Mouse (Mus musculus): ENCODE results near the gene Olfr821. TPM values are rescaled to one million over a fixed set of nuclear protein-coding genes. Genes with fewer than 3 reads are reported as not detected.
"Not testable (repeated sequence)": the region's sequence is repeated elsewhere in the genome, so short reads cannot be mapped to it uniquely, and the experiment has no call there.

Olfr821 gene
- polyA plus RNA-seq (2015; fragmentation: Nextera tagmentation; extraction: Ambion mirVana): not detected in 2 replicates

DNA sequence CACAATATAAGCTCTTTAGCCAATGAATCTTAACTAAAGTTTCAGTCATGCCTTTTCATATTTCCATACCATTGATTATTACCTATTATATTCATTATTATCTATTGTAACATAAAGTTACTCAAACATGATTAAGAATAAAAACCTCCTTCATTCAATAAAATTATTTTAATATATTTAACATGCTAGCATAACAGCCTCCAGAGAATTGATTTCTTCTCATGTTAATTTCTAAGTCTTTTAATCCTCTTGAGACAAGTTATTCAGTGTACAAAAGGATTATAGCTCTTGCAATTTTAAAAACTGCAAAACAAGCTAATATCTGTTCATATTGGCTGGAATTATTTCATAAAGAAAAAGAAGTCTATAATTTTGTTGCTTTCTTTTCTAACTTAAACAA lies at the start of gene Olfr821:
Olfr821 (plus strand) TSS at position 301 of the 400 bp plus-strand sequence.
- ATAC-seq: no peak
- H3K4me3 ChIP-seq (replicated peaks): no peak within 1 kb of the TSS
- no peak within 1 kb of the TSS for H3K4me2 ChIP-seq (replicated peaks)
- no peaks in the 10 kb centered on the region for H3K36me3 ChIP-seq
- H3K9me3 ChIP-seq: no peaks in the 10 kb centered on the region
- no peak within 1 kb of the TSS for H3K27ac ChIP-seq
- H3K4me1 ChIP-seq (replicated peaks): no peaks in the 10 kb centered on the region
- no peak within 1 kb of the TSS for H3K9ac ChIP-seq (replicated peaks)
- H3K27me3 ChIP-seq: no peaks in the 10 kb centered on the region

DNA sequence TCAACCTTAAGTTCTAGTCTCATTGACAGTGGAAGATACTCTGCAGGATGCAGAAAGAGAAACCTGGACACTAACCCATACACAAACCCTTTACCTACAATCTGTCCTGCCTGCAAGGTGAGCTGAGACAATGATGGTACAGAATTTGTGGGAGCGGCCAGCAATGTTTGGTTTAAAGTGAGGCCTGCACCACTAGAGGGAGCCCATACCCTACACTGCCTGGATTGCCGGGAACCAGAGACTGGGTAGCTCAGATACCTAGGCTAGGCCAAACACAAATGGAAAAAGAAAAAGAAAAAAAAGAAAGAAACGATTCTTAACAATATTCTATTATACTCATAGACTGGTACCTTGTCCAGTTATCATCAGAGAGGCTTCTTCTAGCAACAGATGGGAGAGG lies 48.3 kb upstream of the Olfr821 start:
- H3K4me1 ChIP-seq (replicated peaks); H3K27me3 ChIP-seq; H3K4me3 ChIP-seq (replicated peaks); ATAC-seq; H3K9ac ChIP-seq (replicated peaks); H3K27ac ChIP-seq; H3K9me3 ChIP-seq; H3K36me3 ChIP-seq; H3K4me2 ChIP-seq (replicated peaks): not testable (repeated sequence)
- WGBS: no CpG with 5 or more reads among the region's 3 CpGs

DNA sequence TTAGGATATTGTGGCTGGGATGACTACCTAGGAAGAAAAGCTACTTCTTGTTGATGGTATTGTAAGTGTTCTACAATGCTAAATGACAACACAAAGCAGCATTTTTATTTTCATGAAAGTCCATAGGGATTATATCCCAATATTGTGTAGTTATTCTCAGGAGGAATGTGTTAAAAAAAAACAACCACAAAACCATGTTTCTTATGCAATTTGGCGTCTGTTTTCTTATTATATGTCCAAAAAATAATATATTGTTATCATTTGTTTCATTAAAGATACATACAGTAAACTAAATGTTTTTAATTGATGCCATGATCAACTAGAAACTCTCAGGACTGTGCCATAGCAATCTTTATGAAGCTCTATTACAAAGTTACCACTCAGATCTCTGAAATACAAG lies 45.2 kb upstream of the Olfr821 start, which contains the start of gene Gm10310:
Gm10310 (minus strand) TSS at position 101 of the 400 bp plus-strand sequence.
- ATAC-seq; H3K9me3 ChIP-seq; H3K27ac ChIP-seq; H3K4me2 ChIP-seq (replicated peaks); H3K9ac ChIP-seq (replicated peaks); H3K27me3 ChIP-seq; H3K4me1 ChIP-seq (replicated peaks); H3K4me3 ChIP-seq (replicated peaks); H3K36me3 ChIP-seq: not testable (repeated sequence)
- WGBS: no CpG with 5 or more reads among the region's 1 CpGs

- H3K4me3 ChIP-seq (replicated peaks); H3K9me3 ChIP-seq; H3K27me3 ChIP-seq; H3K4me2 ChIP-seq (replicated peaks); ATAC-seq; H3K4me1 ChIP-seq (replicated peaks); H3K36me3 ChIP-seq; H3K9ac ChIP-seq (replicated peaks); H3K27ac ChIP-seq: not testable (repeated sequence)
- 90% methylated on average over 4 of the region's 4 CpGs for whole genome bisulfite sequencing
Measured at GRCm38 (mm10) chr10:130004104-130004503, 26.0 kb upstream of the Olfr821 start.

DNA sequence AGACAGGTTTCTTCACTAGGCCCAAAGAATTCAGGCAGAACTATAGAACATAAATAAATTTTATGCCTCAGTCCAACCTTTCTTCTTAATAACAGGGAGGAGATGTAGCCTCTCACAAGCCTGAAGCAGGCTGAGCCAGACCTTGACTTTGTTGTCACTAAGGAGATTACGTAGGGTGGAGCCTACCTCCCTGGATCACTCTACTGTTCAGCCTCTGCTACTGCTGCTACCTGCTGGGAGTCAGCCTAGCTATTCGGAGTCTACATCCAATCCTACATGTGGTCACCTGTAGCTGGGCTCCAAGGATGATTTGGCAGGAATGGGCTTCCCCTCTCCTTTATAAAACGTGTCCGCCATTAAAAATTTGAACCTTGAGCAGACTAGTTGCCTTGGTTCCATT lies 24.8 kb upstream of the Olfr821 start:
- H3K9me3 ChIP-seq; H3K9ac ChIP-seq (replicated peaks); H3K4me2 ChIP-seq (replicated peaks); H3K4me1 ChIP-seq (replicated peaks); H3K36me3 ChIP-seq; H3K27me3 ChIP-seq; ATAC-seq; H3K27ac ChIP-seq; H3K4me3 ChIP-seq (replicated peaks): not testable (repeated sequence)
- WGBS: 86% methylated on average over 4 of the region's 4 CpGs

GRCm38 (mm10) chr10:130012321-130012720 lies 17.8 kb upstream of the Olfr821 start, which contains the start of gene Olfr820:
Gene Olfr820 (plus strand): TSS chr10:130012621.
- no peaks in the 10 kb centered on the region for H3K27me3 ChIP-seq
- no peaks in the 10 kb centered on the region for H3K36me3 ChIP-seq
- no peak within 1 kb of the TSS for H3K4me3 ChIP-seq (replicated peaks)
- H3K4me1 ChIP-seq (replicated peaks): no peaks in the 10 kb centered on the region
- no peak within 1 kb of the TSS for H3K9ac ChIP-seq (replicated peaks)
- ATAC-seq: no peak
- no peak within 1 kb of the TSS for H3K27ac ChIP-seq
- H3K9me3 ChIP-seq: no peaks in the 10 kb centered on the region
- no peak within 1 kb of the TSS for H3K4me2 ChIP-seq (replicated peaks)

- Histone ChIP-seq H3K9me3 (no peaks in the 10 kb centered on the region), H3K9ac (replicated peaks) (no peak overlapping the region), H3K27ac (no peak overlapping the region), H3K4me2 (replicated peaks) (no peak overlapping the region), H3K4me3 (replicated peaks) (no peak overlapping the region), H3K27me3 (no peaks in the 10 kb centered on the region), H3K36me3 (no peaks in the 10 kb centered on the region), H3K4me1 (replicated peaks) (no peaks in the 10 kb centered on the region)
- ATAC-seq: no peak
- WGBS: 65% methylated on average over 6 of the region's 6 CpGs
Measured at GRCm38 (mm10) chr10:130037096-130037495, 6.9 kb downstream of the Olfr821 start.

DNA sequence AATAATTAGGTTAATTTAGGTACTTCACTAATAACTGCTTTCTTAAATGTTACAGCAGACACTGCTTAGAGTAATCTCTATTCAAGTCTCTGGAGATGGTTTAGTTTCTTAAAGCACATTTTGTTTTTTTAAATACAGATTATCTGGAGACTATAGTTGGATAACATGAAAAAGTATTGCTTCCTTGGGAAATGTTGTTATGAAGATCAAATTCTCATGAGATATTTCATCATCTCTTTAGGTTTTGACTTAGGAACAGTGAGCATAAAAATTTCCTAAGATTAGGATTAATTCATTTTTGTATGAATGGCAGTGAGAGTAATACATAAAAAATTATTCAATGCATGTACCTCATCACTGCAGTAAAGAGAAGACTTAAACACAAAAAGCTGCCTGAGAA lies 40.8 kb downstream of the Olfr821 start, which contains the start of gene Olfr822:
Olfr822 (plus strand) TSS at position 301 of the 400 bp plus-strand sequence.
- H3K9ac ChIP-seq (replicated peaks): no peak within 1 kb of the TSS
- no peak within 1 kb of the TSS for H3K4me2 ChIP-seq (replicated peaks)
- ATAC-seq: no peak
- no peak within 1 kb of the TSS for H3K4me3 ChIP-seq (replicated peaks)
- no peaks in the 10 kb centered on the region for H3K4me1 ChIP-seq (replicated peaks)
- H3K36me3 ChIP-seq: no peaks in the 10 kb centered on the region
- no peak within 1 kb of the TSS for H3K27ac ChIP-seq
- H3K9me3 ChIP-seq: no peaks in the 10 kb centered on the region
- H3K27me3 ChIP-seq: no peaks in the 10 kb centered on the region

Other genes starting within 250 kb of the Olfr821 start
- not detected in 2 replicates for gene Olfr810, start 235.4 kb upstream of the Olfr821 start, polyA plus RNA-seq (2015; fragmentation: Nextera tagmentation; extraction: Ambion mirVana)
- not detected in 2 replicates for gene Olfr811, start 226.0 kb upstream of the Olfr821 start, polyA plus RNA-seq (2015; fragmentation: Nextera tagmentation; extraction: Ambion mirVana)
- not detected in 2 replicates for gene Olfr812, start 184.3 kb upstream of the Olfr821 start, polyA plus RNA-seq (2015; fragmentation: Nextera tagmentation; extraction: Ambion mirVana)
- gene Olfr813, start 175.0 kb upstream of the Olfr821 start, polyA plus RNA-seq (2015; fragmentation: Nextera tagmentation; extraction: Ambion mirVana): not detected in 2 replicates
- gene Olfr814, start 150.5 kb upstream of the Olfr821 start, polyA plus RNA-seq (2015; fragmentation: Nextera tagmentation; extraction: Ambion mirVana): not detected in 2 replicates
- gene Olfr815, start 124.5 kb upstream of the Olfr821 start, polyA plus RNA-seq (2015; fragmentation: Nextera tagmentation; extraction: Ambion mirVana): not detected in 2 replicates
- gene Olfr816, start 114.8 kb upstream of the Olfr821 start, polyA plus RNA-seq (2015; fragmentation: Nextera tagmentation; extraction: Ambion mirVana): not detected in 2 replicates
- not detected in 2 replicates for gene Olfr818, start 81.2 kb upstream of the Olfr821 start, polyA plus RNA-seq (2015; fragmentation: Nextera tagmentation; extraction: Ambion mirVana)
- not detected in 2 replicates for gene Olfr819, start 63.1 kb upstream of the Olfr821 start, polyA plus RNA-seq (2015; fragmentation: Nextera tagmentation; extraction: Ambion mirVana)
- not detected in 2 replicates for gene Olfr247, start 54.2 kb upstream of the Olfr821 start, polyA plus RNA-seq (2015; fragmentation: Nextera tagmentation; extraction: Ambion mirVana)
- not detected in 2 replicates for gene Gm10310, start 45.3 kb upstream of the Olfr821 start, polyA plus RNA-seq (2015; fragmentation: Nextera tagmentation; extraction: Ambion mirVana)
- gene Olfr820, start 17.7 kb upstream of the Olfr821 start, polyA plus RNA-seq (2015; fragmentation: Nextera tagmentation; extraction: Ambion mirVana): not detected in 2 replicates
- gene Olfr822, start 40.9 kb downstream of the Olfr821 start, polyA plus RNA-seq (2015; fragmentation: Nextera tagmentation; extraction: Ambion mirVana): not detected in 2 replicates
- not detected in 2 replicates for gene Olfr823, start 85.0 kb downstream of the Olfr821 start, polyA plus RNA-seq (2015; fragmentation: Nextera tagmentation; extraction: Ambion mirVana)
- gene Olfr824, start 99.7 kb downstream of the Olfr821 start, polyA plus RNA-seq (2015; fragmentation: Nextera tagmentation; extraction: Ambion mirVana): not detected in 2 replicates
- gene Olfr825, start 136.4 kb downstream of the Olfr821 start, polyA plus RNA-seq (2015; fragmentation: Nextera tagmentation; extraction: Ambion mirVana): not detected in 2 replicates
- gene Olfr826, start 153.8 kb downstream of the Olfr821 start, polyA plus RNA-seq (2015; fragmentation: Nextera tagmentation; extraction: Ambion mirVana): not detected in 2 replicates
- gene Olfr827, start 184.1 kb downstream of the Olfr821 start, polyA plus RNA-seq (2015; fragmentation: Nextera tagmentation; extraction: Ambion mirVana): not detected in 2 replicates
- 5.9 and 7.9 TPM in 2 replicates for gene Neurod4, start 249.9 kb downstream of the Olfr821 start, polyA plus RNA-seq (2015; fragmentation: Nextera tagmentation; extraction: Ambion mirVana)

Measured in midbrain, embryonic 13.5 days (tissue).